Mouse (Mus musculus): ENCODE data around the gene Klf7. TPM values are rescaled to one million over a fixed set of nuclear protein-coding genes. Genes with fewer than 3 reads are reported as not detected.

Gene Klf7
- total and polyA plus RNA-seq, 3 experiments, result 1.6 to 3.1 TPM; not detected in 1

DNA sequence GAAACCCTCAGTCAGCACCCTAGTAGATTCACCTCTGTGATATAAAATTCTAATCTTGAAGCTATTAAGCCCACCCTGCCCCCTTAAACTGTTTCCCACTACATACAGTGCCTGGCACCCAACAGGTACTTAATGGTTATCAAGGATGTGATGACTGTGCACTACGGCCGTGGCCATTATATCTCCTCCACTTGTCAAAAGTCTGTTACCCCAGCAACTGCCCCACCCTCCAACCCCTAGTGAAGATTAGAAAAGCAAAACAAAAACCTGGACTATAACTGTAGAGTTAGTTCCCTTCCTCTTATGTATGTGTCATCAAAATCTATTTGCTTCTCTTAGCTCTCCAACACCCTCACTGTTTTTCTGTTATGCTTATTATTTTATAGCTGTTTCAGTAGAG, 40.9 kb downstream of the Klf7 start (continued):
- TF ChIP-seq POLR2AphosphoS5 (IDR thresholded peaks at IDR 0.05; ENCODE audit: borderline replicate concordance, low read depth, low read length) (no peak), SIN3A (IDR thresholded peaks at IDR 0.05; ENCODE audit: low read length) (peak; percentile 89), TBP (IDR thresholded peaks at IDR 0.05; ENCODE audit: low read depth, low read length) (peak; percentile 71), ZC3H11A (IDR thresholded peaks at IDR 0.05; ENCODE audit: low read depth, low read length) (no peak), JUND (IDR thresholded peaks at IDR 0.05; ENCODE audit: low read depth, low read length) (no peak), MYB (IDR thresholded peaks at IDR 0.05; ENCODE audit: low read depth, low read length) (peak; percentile 84), KAT2A (conservative IDR thresholded peaks at IDR 0.05; ENCODE audit: low read depth, low read length) (no peak), NELFE (IDR thresholded peaks at IDR 0.05; ENCODE audit: low read depth, low read length) (0 out of 2 replicates have a peak, but pooled peaks have one; percentile 18), MAX (IDR thresholded peaks at IDR 0.05; ENCODE audit: low read length) (no peak), TAL1 (IDR thresholded peaks at IDR 0.05; ENCODE audit: low read length) (no peak)

DNA sequence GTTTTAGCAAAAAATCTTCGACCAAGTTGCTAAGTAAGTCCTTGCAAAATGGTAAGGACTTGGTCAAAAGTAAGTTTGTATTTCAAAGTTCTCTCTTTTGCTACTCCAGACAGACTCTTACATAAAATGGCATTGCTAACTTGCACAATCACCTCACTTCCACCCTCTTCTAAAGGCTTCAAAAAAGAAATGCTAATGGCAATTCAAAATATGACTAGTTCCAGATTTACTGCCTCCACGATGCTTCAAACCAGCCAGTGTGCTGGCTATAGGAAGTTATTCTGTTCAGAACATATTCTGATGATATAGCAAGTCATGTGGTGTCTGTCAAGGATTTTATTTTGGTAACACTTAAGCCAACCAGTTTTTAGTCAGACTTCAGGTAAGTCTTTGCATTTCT, 41.8 kb downstream of the Klf7 start:
- peaks cover 38 to 53% of the 10 kb centered on the region in 2 experiments for H3K4me1 ChIP-seq (ENCODE audit: control insufficient read depth in 1 of 2, insufficient read depth in 2 of 2, low read length in 2 of 2)
- TF ChIP-seq MYB (IDR thresholded peaks at IDR 0.05; ENCODE audit: low read depth, low read length), result no peak
- TF ChIP-seq ZC3H11A (IDR thresholded peaks at IDR 0.05; ENCODE audit: low read depth, low read length), result no peak
- no peak for TF ChIP-seq JUND (IDR thresholded peaks at IDR 0.05; ENCODE audit: low read depth, low read length)
- no peak for TF ChIP-seq CHD2 (IDR thresholded peaks at IDR 0.05; ENCODE audit: low read length)
- TF ChIP-seq SIN3A (IDR thresholded peaks at IDR 0.05; ENCODE audit: low read length), result no peak
- no peak for TF ChIP-seq MAFK (IDR thresholded peaks at IDR 0.05; ENCODE audit: borderline replicate concordance, low read depth, low read length)
- no peak for TF ChIP-seq ETS1 (IDR thresholded peaks at IDR 0.05; ENCODE audit: low read depth, low read length)
- H3K4me3 ChIP-seq (ENCODE audit: control insufficient read depth in 1 of 2, insufficient read depth in 1 of 2, low read depth in 2 of 2, low read length in 2 of 2), result no peak overlapping the region
- no peaks in the 10 kb centered on the region for H3K9me3 ChIP-seq (replicated peaks; ENCODE audit: insufficient read depth, low read length)
- H3K79me2 ChIP-seq (ENCODE audit: control insufficient read depth, insufficient read depth, low read length, poor library complexity), result peaks cover 3% of the 10 kb centered on the region; the same call in 1 of the 2 replicates
- H3K27ac ChIP-seq (ENCODE audit: control insufficient read depth, low read depth, low read length), result peak overlapping the region; percentile 92
- DNase-seq (ENCODE audit: low read depth, low spot score), result peak; percentile 28
- peaks cover 0 to 80% of the 10 kb centered on the region in 2 experiments; a peak in 2 of 4 replicates for H3K36me3 ChIP-seq (ENCODE audit: control insufficient read depth in 1 of 2, insufficient read depth in 2 of 2, low read length in 2 of 2)
- H3K9ac ChIP-seq (ENCODE audit: control insufficient read depth, low read depth, low read length, poor library complexity, severe bottlenecking), result no peak overlapping the region; the same call in 1 of the 2 replicates
- H3K27me3 ChIP-seq (ENCODE audit: control insufficient read depth in 1 of 2, insufficient read depth in 2 of 2, low read length in 2 of 2), result no peaks in the 10 kb centered on the region

DNA sequence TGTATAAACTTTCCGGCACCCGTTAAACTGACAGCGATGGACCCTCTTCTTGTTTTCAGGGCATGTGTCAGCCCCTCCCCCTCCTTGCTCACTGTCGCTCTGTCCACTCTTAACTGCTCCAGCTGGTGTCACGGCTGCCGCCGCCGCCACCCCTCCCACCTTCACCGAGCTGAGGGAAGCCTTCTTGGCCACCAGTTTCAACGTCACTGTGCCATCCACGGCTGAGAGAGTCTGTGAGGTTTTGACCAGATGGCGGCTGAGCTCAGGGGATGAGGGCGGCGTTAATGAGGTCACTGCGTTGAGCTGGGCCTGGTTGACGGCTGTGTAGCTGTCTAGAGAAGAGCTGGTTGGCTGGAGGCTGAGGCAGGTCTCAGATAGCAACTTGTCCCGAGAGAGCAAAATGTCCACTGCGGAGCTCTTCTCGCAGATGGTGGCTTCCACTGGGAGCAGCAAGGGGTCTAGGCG, 43.3 kb downstream of the Klf7 start:
- TF ChIP-seq NELFE (IDR thresholded peaks at IDR 0.05; ENCODE audit: low read depth, low read length), result no peak
- no peak for TF ChIP-seq JUND (IDR thresholded peaks at IDR 0.05; ENCODE audit: low read depth, low read length)
- TF ChIP-seq HCFC1 (IDR thresholded peaks at IDR 0.05; ENCODE audit: low read depth, low read length), result no peak
- no peak for TF ChIP-seq EP300 (IDR thresholded peaks at IDR 0.05; ENCODE audit: low read depth in 1 of 2, low read length in 2 of 2)
- TF ChIP-seq ZMIZ1 (IDR thresholded peaks at IDR 0.05; ENCODE audit: low read depth, low read length), result no peak
- TF ChIP-seq TCF12 (IDR thresholded peaks at IDR 0.05; ENCODE audit: low read depth, low read length), result no peak
- TF ChIP-seq USF2 (IDR thresholded peaks at IDR 0.05; ENCODE audit: borderline replicate concordance in 1 of 2, insufficient read depth in 1 of 2, low read depth in 1 of 2, low read length in 2 of 2), result no peak
- H3K27me3 ChIP-seq (ENCODE audit: control insufficient read depth in 1 of 2, insufficient read depth in 2 of 2, low read length in 2 of 2), result no peaks in the 10 kb centered on the region
- H3K4me3 ChIP-seq (ENCODE audit: control insufficient read depth in 1 of 2, insufficient read depth in 1 of 2, low read depth in 2 of 2, low read length in 2 of 2), result peak overlapping the region in 1 of 2 experiments; percentile 55; a peak in 2 of 4 replicates
- peaks cover 0 to 68% of the 10 kb centered on the region in 2 experiments; a peak in 2 of 4 replicates for H3K36me3 ChIP-seq (ENCODE audit: control insufficient read depth in 1 of 2, insufficient read depth in 2 of 2, low read length in 2 of 2)
- DNase-seq (ENCODE audit: low read depth, low spot score), result no peak
- peak overlapping the region; percentile 65 for H3K9ac ChIP-seq (ENCODE audit: control insufficient read depth, low read depth, low read length, poor library complexity, severe bottlenecking)
- H3K27ac ChIP-seq (ENCODE audit: control insufficient read depth, low read depth, low read length), result peak overlapping the region; percentile 92
- H3K4me1 ChIP-seq (ENCODE audit: control insufficient read depth in 1 of 2, insufficient read depth in 2 of 2, low read length in 2 of 2), result peaks cover 26 to 41% of the 10 kb centered on the region in 2 experiments
- peaks cover 3% of the 10 kb centered on the region; the same call in 1 of the 2 replicates for H3K79me2 ChIP-seq (ENCODE audit: control insufficient read depth, insufficient read depth, low read length, poor library complexity)
- H3K9me3 ChIP-seq (replicated peaks; ENCODE audit: insufficient read depth, low read length), result no peaks in the 10 kb centered on the region

Data from MEL (cell line).